Mouse (Mus musculus): Measurements from ENCODE around the gene Cnpy4. TPM values are rescaled to one million over a fixed set of nuclear protein-coding genes. Genes with fewer than 3 reads are reported as not detected.

The Cnpy4 gene
- 10 to 100 TPM; 19.1 to 20.1 TPM for total RNA-seq (2021)
- long read RNA-seq, experiment 1, transcript Cnpy4-202 (6 exons, 1,855 nt): major isoform, 19 of 22 reads
- long read RNA-seq, experiment 1, partial matches to known transcripts: 2 of 22 reads
- long read RNA-seq, experiment 1, other reads (novel, unspliced or antisense): 1 of 22 reads
- long read RNA-seq, experiment 2, transcript Cnpy4-202 (6 exons, 1,855 nt): major isoform, 13 of 14 reads
- long read RNA-seq, experiment 2, partial matches to known transcripts: 0 of 14 reads
- long read RNA-seq, experiment 2, other reads (novel, unspliced or antisense): 1 of 14 reads

- peak; percentile 87 for DNase-seq
Measured at GRCm38 (mm10) chr5:138186950-138187638, at the start of gene Cnpy4, which contains the start of gene Taf6. TSS of gene Cnpy4 (plus strand) at chr5:138187485. TSS of gene Taf6 (minus strand) at chr5:138187451.

- peak; percentile 58 for DNase-seq
Measured at GRCm38 (mm10) chr5:138137935-138138549, 49.2 kb upstream of the Cnpy4 start.

- DNase-seq: no peak
Measured at GRCm38 (mm10) chr5:138138585-138138984, 48.7 kb upstream of the Cnpy4 start.

- DNase-seq: no peak
Measured at GRCm38 (mm10) chr5:138154390-138154789, 32.9 kb upstream of the Cnpy4 start.

GRCm38 (mm10) chr5:138155443-138155976 lies 31.8 kb upstream of the Cnpy4 start, which contains the start of gene Zfp113:
TSS of gene Zfp113 (minus strand) at chr5:138155744.
- peak; percentile 89 for DNase-seq

- no peak for DNase-seq
Measured at GRCm38 (mm10) chr5:138160224-138160762, 27.0 kb upstream of the Cnpy4 start.

- DNase-seq: peak; percentile 97
Measured at GRCm38 (mm10) chr5:138160842-138161665, 26.2 kb upstream of the Cnpy4 start, which contains the start of gene Cops6. TSS of gene Cops6 (plus strand) at chr5:138161071.

GRCm38 (mm10) chr5:138163046-138163445 lies 24.2 kb upstream of the Cnpy4 start:
- DNase-seq: no peak

GRCm38 (mm10) chr5:138163610-138164009 lies 23.7 kb upstream of the Cnpy4 start:
- no peak for DNase-seq

- no peak for DNase-seq
Measured at GRCm38 (mm10) chr5:138165594-138165993, 21.7 kb upstream of the Cnpy4 start.

GRCm38 (mm10) chr5:138170936-138171561 lies 16.2 kb upstream of the Cnpy4 start:
- DNase-seq: peak; percentile 98

GRCm38 (mm10) chr5:138171695-138172491 lies 15.4 kb upstream of the Cnpy4 start, which contains the start of the genes Ap4m1 and Mcm7:
TSS of gene Ap4m1 (plus strand) at chr5:138172002.
TSS of gene Mcm7 (minus strand) at chr5:138172422.
- peak; percentile 98 for DNase-seq

GRCm38 (mm10) chr5:138173217-138173616 lies 14.1 kb upstream of the Cnpy4 start:
- DNase-seq: no peak

GRCm38 (mm10) chr5:138187661-138188306 lies 499 bp downstream of the Cnpy4 start:
- DNase-seq: peak; percentile 73

- DNase-seq: peak; percentile 89
Measured at GRCm38 (mm10) chr5:138193771-138194727, 6.8 kb downstream of the Cnpy4 start, which contains the start of gene Mblac1. TSS of gene Mblac1 (plus strand) at chr5:138194314.

- DNase-seq: peak; percentile 49
Measured at GRCm38 (mm10) chr5:138194755-138195345, 7.6 kb downstream of the Cnpy4 start.

- no peak for DNase-seq
Measured at GRCm38 (mm10) chr5:138195463-138195862, 8.2 kb downstream of the Cnpy4 start.

GRCm38 (mm10) chr5:138199576-138199975 lies 12.3 kb downstream of the Cnpy4 start:
- peak; percentile 40 for DNase-seq
